Mouse (Mus musculus) MEL (cell line): Measurements from ENCODE around the gene Tenm3. TPM values are rescaled to one million over a fixed set of nuclear protein-coding genes. Genes with fewer than 3 reads are reported as not detected.

Source experiments
- DNase-seq: peaks from one replicate; pipeline ENCODE4 v3.0.0; 2011; ENCODE audit warnings: low read depth, low spot score
- H3K27ac ChIP-seq: 2 replicates; pipeline ENCODE4 v1.5.1; 2012; ENCODE audit warnings: low read depth, mild to moderate bottlenecking, control low read depth, low read length, moderate library complexity; ENCODE audit not compliant: control insufficient read depth
- H3K27me3 ChIP-seq, 2 experiments: fragments of 150-350 bp in 1 of 2; sonication (generic) in 1 of 2; 2 replicates each; pipeline ENCODE4 v1.6.1; 2012; ENCODE audit warnings: low read length in 2 of 2, mild to moderate bottlenecking in 2 of 2, improper control_type of control experiment in 1 of 2, moderate library complexity in 1 of 2; ENCODE audit not compliant: insufficient read depth in 2 of 2, control insufficient read depth in 1 of 2
- H3K36me3 ChIP-seq, 2 experiments: 2 replicates each; pipeline ENCODE4 v1.6.1; 2012 to 2014; ENCODE audit warnings: low read length in 2 of 2, improper control_type of control experiment in 1 of 2, inconsistent platforms in 1 of 2, mild to moderate bottlenecking in 1 of 2; ENCODE audit not compliant: insufficient read depth in 2 of 2, control insufficient read depth in 1 of 2
- H3K4me1 ChIP-seq, 2 experiments: fragments of 150-350 bp in 1 of 2; sonication (generic) in 1 of 2; 2 replicates each; pipeline ENCODE4 v1.6.1; 2012; ENCODE audit warnings: low read length in 2 of 2, improper control_type of control experiment in 1 of 2, mild to moderate bottlenecking in 1 of 2; ENCODE audit not compliant: insufficient read depth in 2 of 2, control insufficient read depth in 1 of 2
- H3K4me3 ChIP-seq, 2 experiments: fragments of 150-350 bp in 1 of 2; sonication (generic) in 1 of 2; 2 replicates each; pipeline ENCODE4 v1.5.1; 2012; ENCODE audit warnings: low read depth in 2 of 2, low read length in 2 of 2, mild to moderate bottlenecking in 2 of 2, moderate library complexity in 2 of 2, control low read depth in 1 of 2, improper control_type of control experiment in 1 of 2; ENCODE audit not compliant: control insufficient read depth in 1 of 2, insufficient read depth in 1 of 2
- H3K79me2 ChIP-seq: 2 replicates; pipeline ENCODE4 v1.6.1; 2012; ENCODE audit warnings: mild to moderate bottlenecking, low read length, moderate library complexity; ENCODE audit not compliant: control insufficient read depth, poor library complexity, insufficient read depth
- H3K9ac ChIP-seq: 2 replicates; pipeline ENCODE4 v1.6.1; 2012; ENCODE audit warnings: low read depth, mild to moderate bottlenecking, control low read depth, low read length, moderate library complexity; ENCODE audit not compliant: control insufficient read depth, poor library complexity, severe bottlenecking
- H3K9me3 ChIP-seq: fragments of 150-350 bp; sonication (generic); replicated peaks from 2 replicates; pipeline ENCODE4 v1.6.1; 2012; ENCODE audit warnings: mild to moderate bottlenecking, low read length, improper control_type of control experiment, moderate library complexity; ENCODE audit not compliant: insufficient read depth
- BHLHE40 ChIP-seq: IDR thresholded peaks from 2 replicates; pipeline ENCODE4 v1.6.1; 2012; ENCODE audit warnings: low read depth, mild to moderate bottlenecking, inconsistent platforms, low read length, improper control_type of control experiment, borderline replicate concordance
- E2F4 ChIP-seq: IDR thresholded peaks from 2 replicates; pipeline ENCODE4 v1.6.1; 2011; ENCODE audit warnings: low read depth, low read length, improper control_type of control experiment, borderline replicate concordance
- EP300 ChIP-seq, 2 experiments: IDR thresholded peaks; 2 replicates each; pipeline ENCODE4 v1.6.1; 2011; ENCODE audit warnings: improper control_type of control experiment in 2 of 2, low read length in 2 of 2, low read depth in 1 of 2, mild to moderate bottlenecking in 1 of 2
- GABPA ChIP-seq: IDR thresholded peaks from 2 replicates; pipeline ENCODE4 v1.6.1; 2012; ENCODE audit warnings: low read depth, mild to moderate bottlenecking, inconsistent platforms, low read length, improper control_type of control experiment, moderate library complexity
- GATA1 ChIP-seq: IDR thresholded peaks from 2 replicates; pipeline ENCODE4 v1.6.1; 2011; ENCODE audit warnings: low read depth, low read length, improper control_type of control experiment
- JUND ChIP-seq: IDR thresholded peaks from 2 replicates; pipeline ENCODE4 v1.6.1; 2011; ENCODE audit warnings: low read depth, mild to moderate bottlenecking, improper control_type of control experiment, low read length
- MAFK ChIP-seq: IDR thresholded peaks from 2 replicates; pipeline ENCODE4 v1.6.1; 2011; ENCODE audit warnings: low read depth, mild to moderate bottlenecking, low read length, improper control_type of control experiment, borderline replicate concordance
- MAX ChIP-seq: IDR thresholded peaks from 2 replicates; pipeline ENCODE4 v1.6.1; 2011; ENCODE audit warnings: low read length, improper control_type of control experiment
- MAZ ChIP-seq: IDR thresholded peaks from 2 replicates; pipeline ENCODE4 v1.6.1; 2012; ENCODE audit warnings: low read depth, mild to moderate bottlenecking, inconsistent platforms, low read length, improper control_type of control experiment
- MYB ChIP-seq: IDR thresholded peaks from 2 replicates; pipeline ENCODE4 v1.6.1; 2011; ENCODE audit warnings: mild to moderate bottlenecking, low read depth, low read length, improper control_type of control experiment
- NELFE ChIP-seq: IDR thresholded peaks from 2 replicates; pipeline ENCODE4 v1.6.1; 2011; ENCODE audit warnings: low read depth, low read length, improper control_type of control experiment
- NRF1 ChIP-seq: IDR thresholded peaks from 2 replicates; pipeline ENCODE4 v1.6.1; 2014; ENCODE audit warnings: low read depth, mild to moderate bottlenecking, inconsistent platforms, low read length, improper control_type of control experiment, moderate library complexity; ENCODE audit not compliant: poor library complexity, insufficient read depth, severe bottlenecking
- SIN3A ChIP-seq: IDR thresholded peaks from 2 replicates; pipeline ENCODE4 v1.6.1; 2012; ENCODE audit warnings: low read length, improper control_type of control experiment, inconsistent platforms
- TAL1 ChIP-seq: IDR thresholded peaks from 2 replicates; pipeline ENCODE4 v1.6.1; 2012; ENCODE audit warnings: mild to moderate bottlenecking, inconsistent platforms, low read length, moderate library complexity, mixed read lengths
- TBP ChIP-seq: IDR thresholded peaks from 2 replicates; pipeline ENCODE4 v1.8.0; 2011; ENCODE audit warnings: low read depth, low read length, improper control_type of control experiment
- TCF12 ChIP-seq: IDR thresholded peaks from 2 replicates; pipeline ENCODE4 v1.6.1; 2014; ENCODE audit warnings: low read depth, mild to moderate bottlenecking, inconsistent platforms, low read length, improper control_type of control experiment, moderate library complexity
- UBTF ChIP-seq: IDR thresholded peaks from 2 replicates; pipeline ENCODE4 v1.6.1; 2012; ENCODE audit warnings: low read depth, mild to moderate bottlenecking, inconsistent platforms, low read length, improper control_type of control experiment, moderate library complexity, borderline replicate concordance; ENCODE audit not compliant: insufficient read depth
- ZC3H11A ChIP-seq: IDR thresholded peaks from 2 replicates; pipeline ENCODE4 v1.6.1; 2012; ENCODE audit warnings: low read depth, mild to moderate bottlenecking, inconsistent platforms, low read length, improper control_type of control experiment
- ZKSCAN1 ChIP-seq: IDR thresholded peaks from 2 replicates; pipeline ENCODE4 v1.6.1; 2012; ENCODE audit warnings: low read depth, mild to moderate bottlenecking, inconsistent platforms, low read length, improper control_type of control experiment, moderate library complexity
- ZMIZ1 ChIP-seq: IDR thresholded peaks from 2 replicates; pipeline ENCODE4 v1.6.1; 2012; ENCODE audit warnings: low read depth, mild to moderate bottlenecking, inconsistent platforms, low read length, improper control_type of control experiment, moderate library complexity
- ZNF384 ChIP-seq: IDR thresholded peaks from 2 replicates; pipeline ENCODE4 v1.6.1; 2012; ENCODE audit warnings: low read depth, mild to moderate bottlenecking, inconsistent platforms, low read length, improper control_type of control experiment
- polyA plus RNA-seq, 2 experiments: library from polyadenylated mRNA; stranded (reverse) in 1 of 2; unstranded in 1 of 2; fragments of >175 nt in 1 of 2; fragments of >200 nt in 1 of 2; gene quantifications; 2 replicates each; pipeline versions ENCODE4 v1.2.1 to v1.2.4; 2012; ENCODE audit warnings: low replicate concordance in 2 of 2, low read depth in 1 of 2; ENCODE audit not compliant: insufficient read length in 2 of 2, insufficient read depth in 1 of 2, missing spikeins in 1 of 2
- total RNA-seq: library from RNA; depleted of rRNA; stranded (reverse); fragments of 300-350 nt; gene quantifications from 2 replicates; pipeline ENCODE4 v1.2.3, GENCODE M21; 2012

Gene Tenm3
- total and polyA plus RNA-seq, 3 experiments, result not detected

DNA sequence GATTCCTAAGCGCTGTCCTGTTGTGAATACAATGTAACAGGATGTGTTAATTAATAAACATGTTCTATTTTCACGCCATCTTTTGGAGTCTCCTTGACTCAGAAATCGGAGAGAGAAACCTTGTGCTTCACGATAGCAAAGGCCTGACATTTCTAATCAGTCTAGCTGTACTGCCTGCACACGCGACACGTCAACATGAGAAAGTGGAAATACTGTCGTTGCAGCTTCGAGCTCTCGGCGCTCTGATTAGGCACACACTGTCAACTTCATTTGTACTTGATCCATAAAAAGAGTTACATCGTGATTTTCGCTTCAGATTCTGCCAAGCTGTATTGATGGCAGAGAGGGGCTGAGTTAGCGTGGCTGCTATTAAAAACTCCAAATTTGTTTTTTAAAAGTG lies 247.4 kb downstream of the Tenm3 start:
- H3K4me1 ChIP-seq, result no peaks in the 10 kb centered on the region
- TF ChIP-seq MAZ (no peak), TCF12 (no peak), TAL1 (no peak)
- no peaks in the 10 kb centered on the region for H3K79me2 ChIP-seq
- H3K9ac ChIP-seq, result no peak overlapping the region
- H3K27me3 ChIP-seq, result no peaks in the 10 kb centered on the region
- H3K4me3 ChIP-seq, result no peak overlapping the region
- no peaks in the 10 kb centered on the region for H3K9me3 ChIP-seq
- no peaks in the 10 kb centered on the region for H3K36me3 ChIP-seq
- no peak for DNase-seq
- no peak overlapping the region for H3K27ac ChIP-seq

DNA sequence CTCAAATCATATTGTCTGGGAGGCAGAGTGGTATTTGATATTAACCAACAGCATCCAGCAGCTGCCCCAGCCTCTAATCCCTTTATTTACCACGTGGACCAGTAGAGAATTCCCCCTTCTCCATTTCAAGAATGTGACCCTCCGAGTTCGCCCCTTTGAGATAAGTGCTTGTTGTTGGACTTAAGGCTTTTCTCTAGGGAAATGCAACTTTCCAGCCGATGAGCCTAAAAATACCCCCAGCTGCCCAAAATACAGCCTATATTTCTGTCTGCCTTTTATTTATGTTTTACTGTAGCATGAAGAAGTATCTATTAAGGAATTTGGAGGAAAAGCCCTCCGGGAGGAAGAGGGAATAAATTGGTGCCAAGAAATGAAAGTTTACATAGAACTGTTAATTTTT lies 251.9 kb downstream of the Tenm3 start:
- DNase-seq, result no peak
- Histone ChIP-seq H3K9me3 (no peaks in the 10 kb centered on the region), H3K79me2 (no peaks in the 10 kb centered on the region), H3K27me3 (no peaks in the 10 kb centered on the region), H3K4me1 (no peaks in the 10 kb centered on the region), H3K36me3 (no peaks in the 10 kb centered on the region), H3K27ac (no peak overlapping the region), H3K9ac (no peak overlapping the region), H3K4me3 (no peak overlapping the region)
- no peak for TF ChIP-seq ZKSCAN1
- TF ChIP-seq TBP, result no peak
- TF ChIP-seq JUND, result no peak
- no peak for TF ChIP-seq SIN3A
- no peak for TF ChIP-seq TCF12
- TF ChIP-seq MAFK, result no peak
- TF ChIP-seq NELFE, result no peak
- no peak for TF ChIP-seq BHLHE40
- no peak for TF ChIP-seq ZMIZ1
- TF ChIP-seq GABPA, result no peak
- no peak for TF ChIP-seq NRF1

DNA sequence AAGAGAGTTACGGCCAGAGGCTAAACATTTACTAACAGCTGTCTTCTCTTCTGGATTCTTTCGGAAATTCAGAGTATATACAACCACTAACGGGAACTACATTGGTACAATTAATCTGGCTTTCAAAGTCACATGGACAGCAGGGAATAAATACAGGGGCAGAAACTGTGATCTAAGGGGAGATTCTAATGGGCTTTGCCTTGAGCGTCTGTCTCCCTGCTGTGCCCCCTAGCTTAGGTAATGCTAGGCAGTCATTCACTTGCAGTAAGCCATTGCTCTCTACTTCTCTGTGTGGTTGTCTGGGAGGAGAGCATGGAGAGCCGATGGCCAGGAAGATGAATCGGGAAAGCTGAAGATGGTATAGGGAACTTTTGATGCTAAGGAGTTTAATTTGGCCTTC lies 264.0 kb downstream of the Tenm3 start:
- no peak for DNase-seq
- Histone ChIP-seq H3K4me3 (no peak overlapping the region), H3K27ac (no peak overlapping the region), H3K4me1 (no peaks in the 10 kb centered on the region), H3K36me3 (no peaks in the 10 kb centered on the region), H3K9ac (no peak overlapping the region), H3K79me2 (no peaks in the 10 kb centered on the region), H3K27me3 (no peaks in the 10 kb centered on the region), H3K9me3 (no peaks in the 10 kb centered on the region)
- no peak for TF ChIP-seq E2F4
- TF ChIP-seq ZC3H11A, result no peak
- TF ChIP-seq GATA1, result no peak
- no peak for TF ChIP-seq ZNF384
- TF ChIP-seq MYB, result no peak
- no peak for TF ChIP-seq MAX
- no peak for TF ChIP-seq UBTF
- no peak for TF ChIP-seq EP300 (IDR thresholded peaks at IDR 0.05; ENCODE audit: low read depth in 1 of 2, low read length in 2 of 2)
- no peak for TF ChIP-seq BHLHE40
